17 mouse cellular contexts compared by ENCODE assay signal in the genomic region with DNA sequence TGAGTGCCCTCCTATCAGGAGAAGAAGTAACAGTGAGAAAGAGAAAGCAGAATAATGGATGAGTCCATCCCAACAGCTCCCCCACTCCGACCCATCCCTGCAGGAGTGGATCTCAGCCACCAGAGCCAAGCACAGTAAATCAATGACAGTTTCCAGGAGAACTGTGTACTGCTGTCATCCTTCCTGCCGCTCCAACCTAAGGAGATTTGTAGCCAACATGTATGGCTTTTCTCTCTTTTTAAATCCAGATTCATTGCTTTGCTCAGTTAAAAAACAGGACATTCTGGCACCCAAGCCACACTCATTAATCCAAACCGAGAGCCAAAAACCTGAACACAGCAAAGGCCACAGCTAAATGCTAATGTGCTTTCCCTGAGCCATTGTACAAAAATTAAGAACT.
DNase-seq lines count a peak whose midpoint lies in the region; ATAC-seq lines count a peak whose summit lies in the region.
"Had no signal": no experiment of that assay in that cellular context is flagged by ENCODE, and none has a peak within 500 bp of the region (broad histone marks: within the 10 kb centered on the region; RNA-seq: fewer than 3 reads in every experiment).

No protein-coding gene starts in this region.

- no peak for ATAC-seq in forebrain, embryonic 15.5 days (replicated peaks)
- ATAC-seq in forebrain, embryonic 16.5 days: no peak; the same call in 1 of the 2 replicates
- ATAC-seq in hindbrain, embryonic 15.5 days (ENCODE audit: low FRiP score, low read depth): peak; percentile 72
- ATAC-seq in hindbrain, embryonic 12.5 days (ENCODE audit: low FRiP score): no peak
- no peak for ATAC-seq in midbrain, embryonic 15.5 days (replicated peaks)
- no peak for ATAC-seq in midbrain, embryonic 16.5 days
- ATAC-seq in stomach, embryonic 16.5 days (ENCODE audit: insufficient read depth, low FRiP score): peak; percentile 68; the same call in 1 of the 2 replicates
- ATAC-seq: activated CD4-positive, CD25-positive, alpha-beta regulatory T cell, adult 4 months; lung, postnatal 0 days had no signal

- H3K4me3 ChIP-seq in forebrain, embryonic 15.5 days: no peak overlapping the region
- no peak overlapping the region for H3K4me3 ChIP-seq in forebrain, embryonic 16.5 days (replicated peaks; ENCODE audit: low read length)
- H3K4me3 ChIP-seq in hindbrain, embryonic 15.5 days: no peak overlapping the region
- H3K4me3 ChIP-seq in hindbrain, embryonic 12.5 days: no peak overlapping the region
- no peak overlapping the region for H3K4me3 ChIP-seq in midbrain, embryonic 15.5 days
- H3K4me3 ChIP-seq in midbrain, embryonic 16.5 days (ENCODE audit: low read depth, low read length): no peak overlapping the region
- H3K4me3 ChIP-seq in stomach, embryonic 16.5 days (replicated peaks; ENCODE audit: low read length): no peak overlapping the region
- H3K4me3 ChIP-seq: erythroblast, embryonic 14.5 days; heart, embryonic 12.5 days; limb, embryonic 10.5 days; liver, embryonic 13.5 days; megakaryocyte, embryonic 14.5 days had no signal

- H3K36me3 ChIP-seq in forebrain, embryonic 15.5 days: no peaks in the 10 kb centered on the region
- no peaks in the 10 kb centered on the region for H3K36me3 ChIP-seq in forebrain, embryonic 16.5 days (ENCODE audit: control insufficient read depth, insufficient read depth)
- no peaks in the 10 kb centered on the region for H3K36me3 ChIP-seq in hindbrain, embryonic 15.5 days
- no peaks in the 10 kb centered on the region for H3K36me3 ChIP-seq in hindbrain, embryonic 12.5 days
- H3K36me3 ChIP-seq in midbrain, embryonic 15.5 days (replicated peaks): no peaks in the 10 kb centered on the region
- H3K36me3 ChIP-seq in midbrain, embryonic 16.5 days (ENCODE audit: control insufficient read depth, insufficient read depth, low read length): no peaks in the 10 kb centered on the region
- H3K36me3 ChIP-seq in stomach, embryonic 16.5 days (ENCODE audit: control insufficient read depth, insufficient read depth, low read length): no peaks in the 10 kb centered on the region
- H3K36me3 ChIP-seq: heart, embryonic 12.5 days; limb, embryonic 10.5 days; liver, embryonic 13.5 days had no signal

- H3K4me1 ChIP-seq in forebrain, embryonic 15.5 days: peaks cover 5% of the 10 kb centered on the region; the same call in 1 of the 2 replicates
- peaks cover 5% of the 10 kb centered on the region for H3K4me1 ChIP-seq in forebrain, embryonic 16.5 days (replicated peaks; ENCODE audit: control insufficient read depth, insufficient read depth, low read length)
- H3K4me1 ChIP-seq in hindbrain, embryonic 15.5 days (replicated peaks): peaks cover 21% of the 10 kb centered on the region; the same call in 1 of the 2 replicates
- H3K4me1 ChIP-seq in hindbrain, embryonic 12.5 days: no peaks in the 10 kb centered on the region; the same call in 1 of the 2 replicates
- no peaks in the 10 kb centered on the region for H3K4me1 ChIP-seq in midbrain, embryonic 15.5 days
- H3K4me1 ChIP-seq in midbrain, embryonic 16.5 days (ENCODE audit: control insufficient read depth, insufficient read depth, low read length): no peaks in the 10 kb centered on the region
- peaks cover 12% of the 10 kb centered on the region for H3K4me1 ChIP-seq in stomach, embryonic 16.5 days (ENCODE audit: control insufficient read depth, insufficient read depth, low read length)
- H3K4me1 ChIP-seq: liver, embryonic 13.5 days; megakaryocyte, embryonic 14.5 days had no signal

- 55% methylated on average over 3 of the region's 3 CpGs for WGBS in forebrain, embryonic 15.5 days
- 46% methylated on average over 3 of the region's 3 CpGs for WGBS in forebrain, embryonic 16.5 days
- 41% methylated on average over 3 of the region's 3 CpGs for WGBS in hindbrain, embryonic 15.5 days
- WGBS in hindbrain, embryonic 12.5 days: 81% methylated on average over 3 of the region's 3 CpGs
- WGBS in midbrain, embryonic 15.5 days: 64% methylated on average over 3 of the region's 3 CpGs
- 63% methylated on average over 3 of the region's 3 CpGs for WGBS in midbrain, embryonic 16.5 days
- 39% methylated on average over 3 of the region's 3 CpGs for WGBS in stomach, embryonic 16.5 days

- H3K27me3 ChIP-seq in forebrain, embryonic 15.5 days: no peaks in the 10 kb centered on the region
- no peaks in the 10 kb centered on the region for H3K27me3 ChIP-seq in forebrain, embryonic 16.5 days (replicated peaks; ENCODE audit: control insufficient read depth, insufficient read depth, low read length)
- H3K27me3 ChIP-seq in hindbrain, embryonic 15.5 days: no peaks in the 10 kb centered on the region
- no peaks in the 10 kb centered on the region for H3K27me3 ChIP-seq in hindbrain, embryonic 12.5 days
- H3K27me3 ChIP-seq in midbrain, embryonic 15.5 days (replicated peaks): no peaks in the 10 kb centered on the region
- no peaks in the 10 kb centered on the region for H3K27me3 ChIP-seq in midbrain, embryonic 16.5 days (ENCODE audit: control insufficient read depth, insufficient read depth, low read depth, low read length)
- no peaks in the 10 kb centered on the region for H3K27me3 ChIP-seq in stomach, embryonic 16.5 days (ENCODE audit: control insufficient read depth, insufficient read depth, low read length)
- H3K27me3 ChIP-seq: heart, embryonic 12.5 days; liver, embryonic 13.5 days; megakaryocyte, embryonic 14.5 days had no signal

- H3K27ac ChIP-seq in forebrain, embryonic 15.5 days (replicated peaks): peak overlapping the region; percentile 31; the same call in 1 of the 2 replicates
- no peak overlapping the region; the same call in 1 of the 2 replicates for H3K27ac ChIP-seq in forebrain, embryonic 16.5 days (ENCODE audit: low read length)
- peak overlapping the region; percentile 51 for H3K27ac ChIP-seq in hindbrain, embryonic 15.5 days (replicated peaks)
- no peak overlapping the region for H3K27ac ChIP-seq in hindbrain, embryonic 12.5 days
- 0 out of 2 replicates have a peak overlapping the region, but pooled peaks have one; percentile 5 for H3K27ac ChIP-seq in midbrain, embryonic 15.5 days
- H3K27ac ChIP-seq in midbrain, embryonic 16.5 days (ENCODE audit: low read length): no peak overlapping the region
- H3K27ac ChIP-seq in stomach, embryonic 16.5 days (ENCODE audit: low read length): no peak overlapping the region
- H3K27ac ChIP-seq: limb, embryonic 10.5 days; liver, embryonic 13.5 days had no signal

- H3K4me2 ChIP-seq in forebrain, embryonic 15.5 days (replicated peaks): no peak overlapping the region
- H3K4me2 ChIP-seq in forebrain, embryonic 16.5 days (ENCODE audit: low read length): no peak overlapping the region
- H3K4me2 ChIP-seq in hindbrain, embryonic 15.5 days: no peak overlapping the region
- H3K4me2 ChIP-seq in hindbrain, embryonic 12.5 days (replicated peaks): no peak overlapping the region
- no peak overlapping the region for H3K4me2 ChIP-seq in midbrain, embryonic 15.5 days
- no peak overlapping the region for H3K4me2 ChIP-seq in midbrain, embryonic 16.5 days (ENCODE audit: low read length)
- H3K4me2 ChIP-seq in stomach, embryonic 16.5 days (ENCODE audit: low read depth, low read length): no peak overlapping the region
- H3K4me2 ChIP-seq: heart, embryonic 12.5 days; liver, embryonic 13.5 days had no signal

- DNase-seq in right cerebral cortex, postnatal 14 days: no peak
- DNase-seq: adrenal gland, postnatal 36 days; cerebellum, postnatal 10 days; liver, embryonic 13.5 days had no signal

- no peaks in the 10 kb centered on the region for H3K9me3 ChIP-seq in forebrain, embryonic 15.5 days
- H3K9me3 ChIP-seq in forebrain, embryonic 16.5 days (ENCODE audit: control insufficient read depth, low read length): no peaks in the 10 kb centered on the region
- no peaks in the 10 kb centered on the region for H3K9me3 ChIP-seq in hindbrain, embryonic 15.5 days
- H3K9me3 ChIP-seq in hindbrain, embryonic 12.5 days (replicated peaks): no peaks in the 10 kb centered on the region
- no peaks in the 10 kb centered on the region for H3K9me3 ChIP-seq in midbrain, embryonic 15.5 days
- no peaks in the 10 kb centered on the region for H3K9me3 ChIP-seq in midbrain, embryonic 16.5 days (replicated peaks; ENCODE audit: control insufficient read depth, low read length, poor library complexity, severe bottlenecking)
- no peaks in the 10 kb centered on the region for H3K9me3 ChIP-seq in stomach, embryonic 16.5 days (replicated peaks; ENCODE audit: control insufficient read depth, low read length)
- H3K9me3 ChIP-seq: heart, embryonic 12.5 days; limb, embryonic 10.5 days; liver, embryonic 13.5 days; megakaryocyte, embryonic 14.5 days had no signal

- H3K9ac ChIP-seq in forebrain, embryonic 15.5 days (replicated peaks): no peak overlapping the region
- H3K9ac ChIP-seq in forebrain, embryonic 16.5 days (replicated peaks; ENCODE audit: low read depth, low read length): no peak overlapping the region
- no peak overlapping the region for H3K9ac ChIP-seq in hindbrain, embryonic 15.5 days
- H3K9ac ChIP-seq in hindbrain, embryonic 12.5 days: no peak overlapping the region
- H3K9ac ChIP-seq in midbrain, embryonic 15.5 days: no peak overlapping the region
- no peak overlapping the region for H3K9ac ChIP-seq in midbrain, embryonic 16.5 days (ENCODE audit: low read depth, low read length)
- H3K9ac ChIP-seq in stomach, embryonic 16.5 days (ENCODE audit: low read length): no peak overlapping the region
- H3K9ac ChIP-seq: heart, embryonic 12.5 days; liver, embryonic 13.5 days had no signal

Comparison
In these comparisons a context has a peak if more than half of its experiments do, and no peak if none do; other contexts are left out.
1. ATAC-seq: peak in hindbrain, embryonic 15.5 days (single experiment) and stomach, embryonic 16.5 days (single experiment); none in forebrain, embryonic 15.5 days (single experiment), forebrain, embryonic 16.5 days (single experiment), hindbrain, embryonic 12.5 days (single experiment), midbrain, embryonic 15.5 days (single experiment) and midbrain, embryonic 16.5 days (single experiment).
2. H3K27ac ChIP-seq: peak in forebrain, embryonic 15.5 days (single experiment), hindbrain, embryonic 15.5 days (single experiment) and midbrain, embryonic 15.5 days (single experiment); none in forebrain, embryonic 16.5 days (single experiment), hindbrain, embryonic 12.5 days (single experiment), midbrain, embryonic 16.5 days (single experiment) and stomach, embryonic 16.5 days (single experiment).